In the genomic region with DNA sequence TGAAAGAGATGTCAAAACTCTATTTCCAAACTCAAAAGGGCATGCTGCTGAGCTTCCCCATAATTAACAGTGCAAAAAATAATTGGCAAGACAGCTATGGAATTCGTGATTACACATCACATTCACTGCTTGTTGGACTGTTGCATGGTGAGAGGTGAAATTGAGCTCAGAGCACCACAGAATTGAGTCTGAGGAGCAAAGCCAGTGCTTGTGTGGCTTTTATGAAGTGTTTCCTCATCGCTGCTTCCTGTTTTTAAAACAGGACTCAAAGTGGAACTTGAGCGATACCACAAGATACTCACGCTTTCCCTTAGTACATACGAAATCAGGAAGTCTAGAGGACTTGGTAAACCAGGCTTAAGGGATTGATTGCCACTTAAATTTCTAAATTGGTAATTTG, we compare ENCODE assay signal across 14 mouse cellular contexts. TPM values are rescaled to one million over a fixed set of nuclear protein-coding genes. Genes with fewer than 3 reads are reported as not detected.
DNase-seq lines count a peak whose midpoint lies in the region; ATAC-seq lines count a peak whose summit lies in the region.
"Had no signal": no experiment of that assay in that cellular context is flagged by ENCODE, and none has a peak within 500 bp of the region (broad histone marks: within the 10 kb centered on the region; RNA-seq: fewer than 3 reads in every experiment).

No protein-coding gene starts in this region.

- 73% methylated on average over 5 of the region's 5 CpGs for WGBS in heart, embryonic 12.5 days

- no peaks in the 10 kb centered on the region for H3K27me3 ChIP-seq in heart, embryonic 12.5 days (replicated peaks)
- H3K27me3 ChIP-seq: stomach, embryonic 15.5 days had no signal

- no peaks in the 10 kb centered on the region for H3K36me3 ChIP-seq in heart, embryonic 12.5 days
- H3K36me3 ChIP-seq: stomach, embryonic 15.5 days had no signal

- H3K4me1 ChIP-seq in heart, embryonic 12.5 days (replicated peaks): no peaks in the 10 kb centered on the region
- H3K4me1 ChIP-seq: stomach, embryonic 15.5 days had no signal

- no peak overlapping the region for H3K4me2 ChIP-seq in heart, embryonic 12.5 days
- H3K4me2 ChIP-seq: midbrain, embryonic 11.5 days; stomach, embryonic 15.5 days had no signal

- H3K9me3 ChIP-seq in heart, embryonic 12.5 days (replicated peaks): no peaks in the 10 kb centered on the region
- H3K9me3 ChIP-seq: stomach, embryonic 15.5 days had no signal

- peak; percentile 5 to 37 for DNase-seq in heart, adult 9 months (ENCODE audit: low spot score in 2 of 2)
- DNase-seq in CD4-positive helper T cell, adult 2 months (ENCODE audit: low read depth, low spot score): peak; percentile 70
- no peak for DNase-seq in right cerebral cortex, adult 18-20 months
- no peak for DNase-seq in ovary, postnatal 36 days (ENCODE audit: low spot score)
- no peak for DNase-seq in gastrocnemius, adult 8-10 months (ENCODE audit: low spot score in 2 of 2)
- DNase-seq: cerebellum, postnatal 25 days; gastrocnemius, postnatal 10 days; heart, postnatal 4 days; kidney, postnatal 25 days had no signal

- H3K9ac ChIP-seq in heart, embryonic 12.5 days: no peak overlapping the region
- H3K9ac ChIP-seq: stomach, embryonic 15.5 days had no signal

- H3K27ac ChIP-seq in heart, embryonic 12.5 days (ENCODE audit: poor library complexity, severe bottlenecking): no peak overlapping the region
- H3K27ac ChIP-seq: stomach, embryonic 15.5 days had no signal

- no peak for ATAC-seq in heart, embryonic 12.5 days (ENCODE audit: insufficient number of reproducible peaks, low FRiP score)
- ATAC-seq in common myeloid progenitor, adult 5-6 weeks (replicated peaks; ENCODE audit: low read depth, poor library complexity, severe bottlenecking): peak; percentile 95
- ATAC-seq in megakaryocyte, adult 5-6 weeks (ENCODE audit: poor library complexity, severe bottlenecking): peak; percentile 99

- H3K4me3 ChIP-seq in heart, embryonic 12.5 days: no peak overlapping the region
- H3K4me3 ChIP-seq: stomach, embryonic 15.5 days had no signal

RNA-seq across cellular contexts. Expression of a gene that starts 24.0 kb away (rescaled TPM):
- 0.38 and 0.64 TPM in 2 replicates for polyA plus RNA-seq in heart, embryonic 12.5 days (2016; fragmentation: Nextera tagmentation; extraction: Ambion mirVana)
- total RNA-seq in common myeloid progenitor, adult 5-6 weeks (2017): 106 and 134 TPM in 2 replicates
- total RNA-seq in megakaryocyte, adult 5-6 weeks (2015): 149 and 151 TPM in 2 replicates
- 173 and 185 TPM in 2 replicates for total RNA-seq in megakaryocyte, adult 5-6 weeks (2017)
- 1 to 10 TPM in 2 of 4 experiments, under 1 TPM in 2; 0.48 to 1.4 (median 1.0) TPM for total RNA-seq in gastrocnemius, adult 8-10 months (2022)

Comparison
In these comparisons a context has a peak if more than half of its experiments do, and no peak if none do; other contexts are left out.
1. DNase-seq: peak in heart, adult 9 months (2 of 2) and CD4-positive helper T cell, adult 2 months (single experiment); none in right cerebral cortex, adult 18-20 months (single experiment), ovary, postnatal 36 days (single experiment) and gastrocnemius, adult 8-10 months (0 of 2).
2. RNA of a gene that starts 24.0 kb away (total RNA-seq): 149 to 185 TPM in megakaryocyte, adult 5-6 weeks and 106 to 134 TPM in common myeloid progenitor, adult 5-6 weeks; 0.48 to 1.4 TPM in gastrocnemius, adult 8-10 months; every median in the first group is over 10 times any median in the second.